Mouse (Mus musculus) testis, adult 2 months (tissue): ENCODE measurements around the gene Qsox2. TPM values are rescaled to one million over a fixed set of nuclear protein-coding genes. Genes with fewer than 3 reads are reported as not detected.

Source experiments
- H3K27ac ChIP-seq: fragments of 200-500 bp; 2 replicates; pipeline ENCODE4 v1.5.1; 2012; ENCODE audit warnings: low read depth, low read length; ENCODE audit not compliant: control insufficient read depth, insufficient read depth
- H3K27me3 ChIP-seq: fragments of 200-500 bp; 2 replicates; pipeline ENCODE4 v1.6.1; 2012; ENCODE audit warnings: mild to moderate bottlenecking, low read length, moderate library complexity; ENCODE audit not compliant: control insufficient read depth, insufficient read depth
- H3K36me3 ChIP-seq: fragments of 200-500 bp; 2 replicates; pipeline ENCODE4 v1.6.1; 2012; ENCODE audit warnings: mild to moderate bottlenecking, low read length; ENCODE audit not compliant: control insufficient read depth, insufficient read depth
- H3K4me1 ChIP-seq: fragments of 200-500 bp; 2 replicates; pipeline ENCODE4 v1.6.1; 2012; ENCODE audit warnings: low read length; ENCODE audit not compliant: control insufficient read depth, insufficient read depth
- H3K4me3 ChIP-seq: fragments of 200-500 bp; 2 replicates; pipeline ENCODE4 v1.5.1; 2012; ENCODE audit warnings: low read depth, mild to moderate bottlenecking, low read length, moderate library complexity, mixed read lengths; ENCODE audit not compliant: control insufficient read depth
- CTCF ChIP-seq: fragments of 200-500 bp; IDR thresholded peaks from 2 replicates; pipeline ENCODE4 v1.5.1; 2012; ENCODE audit warnings: low read depth, mild to moderate bottlenecking, inconsistent platforms, low read length, moderate library complexity; ENCODE audit not compliant: control insufficient read depth, insufficient read depth, insufficient replicate concordance
- POLR2A ChIP-seq: fragments of 200-500 bp; IDR thresholded peaks from 2 replicates; pipeline ENCODE4 v1.6.1; 2012; ENCODE audit warnings: low read depth, mild to moderate bottlenecking, inconsistent platforms, low read length, moderate library complexity; ENCODE audit not compliant: control insufficient read depth
- polyA plus RNA-seq: library from polyadenylated mRNA; depleted of rRNA; stranded (reverse); fragments of >200 nt; gene quantifications from 2 replicates; pipeline ENCODE4 v1.2.3, GENCODE M21; 2012; rRNA removed

The Qsox2 gene
- polyA plus RNA-seq, result 26.3 and 33.0 TPM in 2 replicates

DNA sequence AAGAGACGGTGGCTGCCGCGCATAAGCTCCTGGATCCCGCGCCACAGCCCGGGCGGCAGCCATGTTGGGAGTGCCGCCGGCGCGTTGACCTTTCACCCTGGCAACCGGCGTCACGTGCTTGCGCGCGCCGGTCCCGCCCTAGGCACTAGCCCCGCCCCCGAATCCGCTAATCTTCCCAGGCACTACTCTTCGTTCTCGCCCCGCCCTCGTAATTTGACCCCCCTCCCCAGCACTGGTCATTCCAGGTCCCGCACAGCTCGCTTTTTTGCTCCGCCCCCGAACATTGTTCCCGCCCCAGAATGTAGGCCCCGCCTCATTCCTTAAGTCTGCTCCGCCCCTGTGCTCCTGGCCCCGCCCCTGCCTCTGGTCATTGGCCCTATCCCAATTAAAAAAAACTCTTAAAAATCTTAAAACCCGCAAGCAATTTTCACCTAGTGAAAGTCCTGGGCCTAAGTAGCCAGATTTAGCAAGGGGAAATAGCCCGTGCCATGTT lies at the start of gene Qsox2:
Gene Qsox2, minus strand, starts transcription at position 236 of the 493 bp plus-strand sequence.
- Histone ChIP-seq H3K36me3 (no peaks in the 10 kb centered on the region), H3K4me1 (peaks cover 10% of the 10 kb centered on the region), H3K27me3 (no peaks in the 10 kb centered on the region), H3K4me3 (peak within 1 kb of the TSS; percentile 85), H3K27ac (peak within 1 kb of the TSS; percentile 90)
- TF ChIP-seq CTCF (no peak), POLR2A (peak; percentile 63)

DNA sequence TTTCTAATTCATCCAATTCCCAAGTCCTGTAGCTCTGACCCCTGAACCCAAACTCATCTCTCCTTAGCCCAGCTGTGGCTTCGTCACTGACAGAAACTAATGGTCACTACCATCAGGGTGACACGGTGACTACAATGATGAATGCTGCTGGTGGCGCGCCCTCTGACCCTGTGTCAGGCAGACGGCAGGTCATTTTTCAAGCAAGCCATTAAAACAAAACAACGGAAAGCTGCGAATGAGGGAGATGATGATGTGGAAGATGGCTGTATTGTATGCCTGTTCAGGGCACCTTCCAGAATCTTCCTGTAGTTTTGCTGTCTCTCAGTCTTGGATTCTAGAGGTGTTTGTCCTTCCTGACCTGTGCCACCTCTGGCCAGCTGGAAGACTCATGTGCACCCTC lies 49.1 kb upstream of the Qsox2 start:
- no peaks in the 10 kb centered on the region for H3K4me1 ChIP-seq
- H3K4me3 ChIP-seq, result no peak overlapping the region
- H3K27me3 ChIP-seq, result no peaks in the 10 kb centered on the region
- no peak overlapping the region for H3K27ac ChIP-seq
- H3K36me3 ChIP-seq, result no peaks in the 10 kb centered on the region
- no peak for TF ChIP-seq POLR2A

DNA sequence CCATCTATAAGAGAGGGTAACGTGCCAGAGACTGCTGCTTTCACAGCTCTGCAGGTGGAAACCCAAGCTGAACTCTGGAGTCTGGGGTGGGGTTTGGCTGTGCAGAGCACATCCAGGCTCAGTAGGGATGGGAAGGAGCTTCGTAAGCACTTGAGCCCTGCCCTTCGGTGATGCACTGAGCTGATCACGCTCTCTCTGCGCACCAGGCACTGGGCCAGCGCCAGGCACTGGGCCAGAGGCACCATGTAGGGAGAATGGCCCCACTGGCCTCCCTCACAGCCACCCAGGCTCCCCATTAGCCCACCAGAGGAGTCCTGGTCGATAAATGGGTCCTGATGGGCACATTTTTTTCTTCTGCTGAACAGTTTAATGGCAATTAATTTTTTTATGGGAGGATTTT lies 48.5 kb upstream of the Qsox2 start:
- no peaks in the 10 kb centered on the region for H3K27me3 ChIP-seq
- no peaks in the 10 kb centered on the region for H3K4me1 ChIP-seq
- no peaks in the 10 kb centered on the region for H3K36me3 ChIP-seq
- H3K4me3 ChIP-seq, result no peak overlapping the region
- H3K27ac ChIP-seq, result no peak overlapping the region
- no peak for TF ChIP-seq CTCF
- TF ChIP-seq POLR2A, result no peak

DNA sequence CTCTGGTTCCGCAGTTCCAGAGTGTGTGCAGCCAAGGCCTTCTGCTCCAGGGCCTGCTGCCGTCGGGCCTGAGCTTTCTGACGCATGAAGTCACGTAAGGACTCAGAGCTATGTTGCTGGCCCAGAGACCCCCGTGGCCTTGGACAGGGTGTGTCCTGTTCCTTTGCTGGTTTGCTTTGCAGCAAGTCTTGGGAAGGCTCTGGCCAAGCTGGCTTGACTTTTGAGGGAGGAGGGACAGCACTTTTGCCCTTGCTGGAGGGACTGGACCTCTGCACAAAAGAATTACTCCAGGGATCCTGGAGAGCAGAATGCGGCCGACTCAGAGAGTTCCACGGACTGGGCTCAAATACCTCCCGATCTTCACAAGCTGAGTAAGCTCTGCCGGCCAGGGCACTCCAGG lies 43.3 kb upstream of the Qsox2 start:
- no peaks in the 10 kb centered on the region for H3K36me3 ChIP-seq
- TF ChIP-seq POLR2A (no peak), CTCF (no peak)
- H3K27me3 ChIP-seq, result no peaks in the 10 kb centered on the region
- H3K4me3 ChIP-seq, result no peak overlapping the region
- peaks cover 2% of the 10 kb centered on the region; the same call in 1 of the 2 replicates for H3K4me1 ChIP-seq
- peak overlapping the region; percentile 57; the same call in 1 of the 2 replicates for H3K27ac ChIP-seq

DNA sequence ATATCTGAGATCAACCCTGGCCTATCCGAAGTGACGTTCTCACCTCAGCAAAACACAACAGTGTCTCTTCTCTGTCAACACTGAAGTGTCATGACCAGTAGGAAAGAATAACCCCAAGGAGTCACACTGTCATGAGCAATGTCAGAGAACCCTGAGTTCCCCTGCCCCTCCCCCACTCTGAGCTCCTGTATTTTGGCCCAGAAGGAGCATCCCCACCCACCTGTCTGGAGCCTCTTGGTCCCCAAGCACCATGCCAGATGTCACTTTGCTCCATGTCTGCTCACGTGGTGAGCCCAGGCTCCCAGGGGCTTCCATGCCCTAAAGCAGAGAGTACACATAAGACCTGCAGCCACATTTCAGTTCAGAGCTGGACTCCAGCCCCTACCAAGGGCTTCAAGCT lies 42.4 kb upstream of the Qsox2 start:
- Histone ChIP-seq H3K4me1 (peaks cover 2% of the 10 kb centered on the region; the same call in 1 of the 2 replicates), H3K36me3 (no peaks in the 10 kb centered on the region), H3K27me3 (no peaks in the 10 kb centered on the region), H3K27ac (no peak overlapping the region), H3K4me3 (no peak overlapping the region)
- TF ChIP-seq POLR2A (no peak), CTCF (no peak)

DNA sequence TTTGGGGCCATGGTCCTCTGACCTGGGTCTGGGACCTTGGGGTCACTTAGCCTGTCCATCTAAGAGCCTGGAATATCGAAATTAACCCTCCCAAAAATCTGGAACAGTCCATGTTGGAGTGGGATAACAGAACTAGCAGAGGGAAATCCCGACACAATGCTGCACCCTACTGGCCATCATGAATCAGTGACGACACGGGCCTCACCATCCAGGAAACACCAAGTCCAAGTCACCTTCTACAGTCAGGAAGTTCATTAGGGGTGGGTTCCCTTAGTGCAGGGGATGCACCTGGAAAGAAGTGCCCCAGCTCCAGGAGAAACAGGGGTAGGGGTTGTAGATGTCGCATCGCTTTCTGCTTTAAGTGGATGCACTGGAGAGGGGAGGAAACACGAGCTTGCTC lies 36.3 kb upstream of the Qsox2 start:
- no peak for TF ChIP-seq POLR2A
- TF ChIP-seq CTCF, result peak; percentile 52; the same call in 1 of the 2 replicates
- Histone ChIP-seq H3K27me3 (no peaks in the 10 kb centered on the region), H3K36me3 (no peaks in the 10 kb centered on the region), H3K4me3 (no peak overlapping the region), H3K27ac (no peak overlapping the region), H3K4me1 (peaks cover 2% of the 10 kb centered on the region; the same call in 1 of the 2 replicates)

DNA sequence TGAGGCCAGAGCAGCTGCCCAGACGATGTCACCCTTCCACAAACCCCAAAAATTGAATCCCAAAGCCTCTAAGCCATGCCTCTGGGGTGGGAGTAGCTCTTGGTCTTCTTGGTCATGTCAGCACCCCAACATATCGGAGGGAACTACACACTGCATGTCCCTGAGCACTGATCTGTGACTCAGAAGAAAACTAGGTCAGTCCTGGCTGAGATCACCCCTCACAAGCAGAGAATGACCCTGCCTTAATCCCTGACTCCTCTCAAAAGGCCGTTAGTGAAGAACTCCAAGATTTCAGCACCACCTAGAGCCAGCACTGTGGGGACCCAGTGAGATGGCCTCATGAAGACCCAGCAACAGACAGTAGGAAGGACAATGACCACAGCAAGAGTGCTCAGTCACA lies 30.9 kb upstream of the Qsox2 start:
- no peak overlapping the region for H3K27ac ChIP-seq
- TF ChIP-seq CTCF (no peak), POLR2A (no peak)
- H3K4me1 ChIP-seq, result no peaks in the 10 kb centered on the region
- H3K27me3 ChIP-seq, result no peaks in the 10 kb centered on the region
- H3K4me3 ChIP-seq, result no peak overlapping the region
- H3K36me3 ChIP-seq, result no peaks in the 10 kb centered on the region

DNA sequence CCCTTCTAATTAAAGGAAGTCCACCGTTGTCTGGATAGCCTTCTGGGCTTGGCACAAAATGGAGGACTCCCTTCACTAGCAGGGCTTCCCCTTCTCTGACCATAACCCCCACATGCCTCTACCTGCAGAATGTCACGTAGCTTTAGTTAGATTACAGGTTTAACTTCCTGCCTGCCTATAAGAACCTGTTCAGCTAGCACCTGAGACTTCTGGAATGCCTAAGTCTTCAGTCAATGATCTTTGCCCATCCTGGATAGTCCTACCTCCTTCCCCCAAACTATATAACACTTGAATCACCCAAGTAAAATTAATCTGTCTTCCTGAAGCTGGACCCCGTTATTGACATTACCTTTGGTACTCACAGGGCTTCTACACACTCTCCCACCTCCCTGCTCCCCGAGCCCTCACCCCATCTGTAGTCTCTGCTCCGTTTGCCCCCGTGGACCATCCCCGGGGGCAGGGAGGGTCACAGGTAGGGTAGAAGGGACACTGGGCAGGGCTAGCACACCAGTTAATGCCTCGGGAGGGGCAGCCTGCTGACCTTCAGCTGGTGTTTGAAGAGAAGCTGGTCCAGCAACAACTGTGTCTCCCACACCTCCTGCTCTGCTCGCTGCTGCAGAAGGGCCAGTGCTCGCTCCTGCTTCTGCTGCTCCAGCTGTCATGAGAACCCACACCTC lies 28.9 kb upstream of the Qsox2 start:
- Histone ChIP-seq H3K4me1 (no peaks in the 10 kb centered on the region), H3K27me3 (no peaks in the 10 kb centered on the region), H3K27ac (no peak overlapping the region), H3K36me3 (no peaks in the 10 kb centered on the region), H3K4me3 (no peak overlapping the region)
- TF ChIP-seq CTCF (no peak), POLR2A (no peak)
